35 mouse cellular contexts compared by ENCODE assay signal in genomic region chr8:50264757-50265156, GRCm38 (mm10).
"Had no signal": no experiment of that assay in that cellular context is flagged by ENCODE, and none has a peak within 500 bp of the region (broad histone marks: within the 10 kb centered on the region; RNA-seq: fewer than 3 reads in every experiment).

No protein-coding gene starts in this region.

- ATAC-seq: hindbrain, embryonic 16.5 days; hindbrain, postnatal 0 days; inflammation-experienced regulatory T-cells, adult 6 months; intestine, embryonic 15.5 days; intestine, embryonic 16.5 days; intestine, postnatal 0 days had no signal

- H3K27me3 ChIP-seq: heart, embryonic 12.5 days; heart, embryonic 13.5 days; heart, embryonic 15.5 days; hindbrain, embryonic 12.5 days; hindbrain, embryonic 13.5 days; hindbrain, embryonic 15.5 days; intestine, embryonic 15.5 days; kidney, embryonic 15.5 days had no signal

- H3K9me3 ChIP-seq: heart, embryonic 10.5 days; heart, embryonic 12.5 days; heart, embryonic 13.5 days; heart, embryonic 15.5 days; hindbrain, embryonic 10.5 days; hindbrain, embryonic 12.5 days; hindbrain, embryonic 13.5 days; hindbrain, embryonic 15.5 days; intestine, embryonic 15.5 days; kidney, embryonic 15.5 days had no signal

- H3K9ac ChIP-seq: heart, embryonic 12.5 days; heart, embryonic 13.5 days; heart, embryonic 15.5 days; hindbrain, embryonic 12.5 days; hindbrain, embryonic 13.5 days; hindbrain, embryonic 14.5 days; hindbrain, embryonic 15.5 days; intestine, embryonic 15.5 days; kidney, embryonic 15.5 days had no signal

- H3K4me2 ChIP-seq: heart, embryonic 11.5 days; heart, embryonic 12.5 days; heart, embryonic 13.5 days; heart, embryonic 15.5 days; hindbrain, embryonic 12.5 days; hindbrain, embryonic 13.5 days; hindbrain, embryonic 14.5 days; hindbrain, embryonic 15.5 days; intestine, embryonic 15.5 days; kidney, embryonic 15.5 days had no signal

- H3K4me1 ChIP-seq: heart, embryonic 10.5 days; heart, embryonic 12.5 days; heart, embryonic 13.5 days; heart, embryonic 15.5 days; hindbrain, embryonic 10.5 days; hindbrain, embryonic 12.5 days; hindbrain, embryonic 13.5 days; hindbrain, embryonic 15.5 days; intestine, embryonic 15.5 days; kidney, embryonic 15.5 days had no signal

- H3K36me3 ChIP-seq: heart, embryonic 10.5 days; heart, embryonic 12.5 days; heart, embryonic 13.5 days; heart, embryonic 15.5 days; hindbrain, embryonic 10.5 days; hindbrain, embryonic 12.5 days; hindbrain, embryonic 13.5 days; hindbrain, embryonic 15.5 days; intestine, embryonic 15.5 days; kidney, embryonic 15.5 days had no signal

- DNase-seq: heart, postnatal 10 days; heart, postnatal 14 days; heart, postnatal 36 days; heart, postnatal 4 days; kidney, adult 11 months; kidney, adult 18-20 months; kidney, adult 2 months; kidney, adult 8-10 months; kidney, adult 9 months; kidney, postnatal 10 days; kidney, postnatal 14 days; kidney, postnatal 25 days; kidney, postnatal 36 days; kidney, postnatal 4 days; layer of hippocampus, adult 9-11 months; layer of hippocampus, postnatal 36 days had no signal

- H3K27ac ChIP-seq: heart, embryonic 10.5 days; heart, embryonic 13.5 days; heart, embryonic 15.5 days; hindbrain, embryonic 10.5 days; hindbrain, embryonic 12.5 days; hindbrain, embryonic 13.5 days; hindbrain, embryonic 14.5 days; hindbrain, embryonic 15.5 days; hindbrain, postnatal 0 days; intestine, embryonic 15.5 days; kidney, embryonic 15.5 days; kidney, postnatal 0 days; layer of hippocampus, adult 2 months had no signal

- H3K4me3 ChIP-seq: heart, embryonic 10.5 days; heart, embryonic 12.5 days; heart, embryonic 13.5 days; heart, embryonic 15.5 days; hindbrain, embryonic 10.5 days; hindbrain, embryonic 12.5 days; hindbrain, embryonic 13.5 days; hindbrain, embryonic 15.5 days; intestine, embryonic 15.5 days; kidney, embryonic 15.5 days; layer of hippocampus, adult 2 months had no signal
